Mouse (Mus musculus) spleen, adult 12 weeks (tissue): ENCODE results near the gene Slc26a3.
"Not testable (repeated sequence)": the region's sequence is repeated elsewhere in the genome, so short reads cannot be mapped to it uniquely, and the experiment has no call there.

Experiments used
- DNase-seq: peaks from one replicate; pipeline ENCODE4 v3.0.0; 2022; ENCODE audit warnings: low spot score

Gene Slc26a3

DNA sequence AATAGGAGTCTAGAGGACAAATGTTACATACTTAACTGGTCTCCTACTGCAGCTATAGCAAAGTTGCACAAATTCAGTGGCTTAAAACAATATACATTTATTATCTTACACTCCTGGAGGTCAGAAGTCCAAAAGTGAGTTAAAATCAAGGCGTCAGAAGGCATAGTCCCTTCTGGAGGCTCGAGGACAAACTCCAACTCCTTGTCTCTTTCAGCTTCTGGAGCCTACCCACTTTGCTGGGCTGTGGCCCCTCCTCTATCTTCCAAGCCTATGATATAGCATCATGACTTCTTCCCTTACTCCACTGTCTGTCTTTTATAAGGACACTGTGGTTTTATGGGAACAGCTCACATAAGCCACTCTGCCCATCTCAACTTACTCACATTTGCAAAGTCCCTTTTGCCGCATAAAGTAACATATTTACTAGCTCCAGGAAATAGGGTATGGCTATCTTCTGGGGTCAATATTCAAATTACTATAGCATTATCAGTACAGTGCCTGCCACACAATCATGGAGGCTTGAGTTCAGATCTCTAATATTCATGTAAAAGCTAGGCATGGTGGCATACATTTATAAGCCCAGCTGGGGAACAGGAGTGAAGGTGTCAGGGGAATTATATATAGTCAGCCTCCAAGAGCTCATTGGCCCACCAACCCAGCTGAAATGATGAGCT is 31.4 kb downstream of the Slc26a3 start:
- DNase-seq = no peak

DNA sequence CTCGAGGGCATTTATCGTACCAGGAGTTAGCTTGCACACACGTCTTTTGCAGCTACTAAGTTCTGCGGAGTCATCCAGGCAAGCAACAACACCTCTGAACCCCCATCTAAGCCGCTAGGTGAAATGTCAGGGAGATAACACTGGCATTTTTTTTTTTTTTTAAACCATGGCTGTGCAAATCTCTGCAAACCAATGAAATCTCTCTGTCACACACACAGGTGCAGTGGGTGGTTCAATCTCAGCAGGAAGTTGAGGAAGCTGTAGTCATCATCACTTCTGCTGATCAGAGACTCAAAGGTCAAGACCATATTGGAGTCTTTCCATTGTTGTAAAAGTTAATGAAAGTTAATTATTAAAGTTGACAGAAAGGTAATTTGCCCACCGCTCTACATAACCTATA is 47.1 kb downstream of the Slc26a3 start:
- DNase-seq = no peak

DNA sequence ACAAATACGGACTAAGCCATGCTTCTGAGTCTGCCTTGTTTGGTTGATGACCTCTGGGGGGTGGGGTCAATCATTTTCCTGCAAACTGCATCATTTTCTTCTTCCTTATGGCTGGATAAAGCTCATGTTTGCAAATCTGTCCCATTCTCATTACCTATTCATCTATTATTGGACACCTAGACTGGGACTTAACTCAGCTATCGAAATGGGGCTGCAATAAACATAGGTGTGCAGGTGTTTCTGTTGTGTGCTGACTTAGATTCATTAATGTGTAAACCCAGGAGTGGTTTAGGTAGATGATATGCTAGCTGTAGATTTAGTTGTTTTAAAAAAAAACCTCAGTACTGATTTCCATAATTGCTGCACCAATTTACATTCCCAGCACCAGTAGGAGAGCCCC is 48.9 kb downstream of the Slc26a3 start:
- no peak for DNase-seq

DNA sequence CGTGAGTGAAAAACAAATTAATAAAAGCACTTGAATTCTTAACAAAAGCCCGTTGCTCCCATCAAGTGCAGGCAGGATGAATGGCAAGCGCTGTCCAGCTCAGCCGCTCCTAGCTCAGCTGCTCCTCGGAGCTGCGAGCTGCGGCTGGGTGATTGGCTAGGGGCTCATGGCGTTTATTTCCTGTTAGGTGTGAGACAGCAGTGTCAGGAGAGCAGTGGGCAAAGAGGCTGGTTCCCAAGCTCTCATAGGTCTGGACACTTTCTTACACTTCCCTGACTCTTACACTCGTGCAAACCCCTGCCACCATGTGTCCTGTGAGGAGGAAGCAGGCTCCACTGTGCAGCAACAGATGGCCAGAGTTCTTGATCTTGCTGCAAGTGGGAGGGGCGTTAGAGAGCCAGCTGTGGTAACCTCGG is 53.5 kb downstream of the Slc26a3 start:
- DNase-seq = no peak

DNA sequence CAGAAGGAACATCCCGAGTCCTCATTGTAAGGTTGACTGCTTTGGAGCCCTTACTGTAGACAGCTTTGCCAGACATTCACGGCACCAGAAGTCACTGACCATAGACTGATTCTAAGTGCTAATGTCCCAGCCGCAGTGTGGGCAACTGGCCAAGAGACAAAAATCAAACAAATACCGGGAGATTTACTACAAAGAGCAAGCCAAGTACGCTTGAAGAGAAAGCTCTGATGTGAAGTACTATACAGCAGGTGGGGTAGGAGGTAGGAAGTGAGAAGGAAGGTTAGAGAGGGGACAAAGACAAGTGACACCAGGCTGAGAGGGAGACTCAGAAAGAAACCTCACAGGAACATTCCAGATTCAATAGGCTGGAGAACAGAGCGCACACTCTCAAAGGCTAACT is 54.2 kb downstream of the Slc26a3 start:
- no peak for DNase-seq

DNA sequence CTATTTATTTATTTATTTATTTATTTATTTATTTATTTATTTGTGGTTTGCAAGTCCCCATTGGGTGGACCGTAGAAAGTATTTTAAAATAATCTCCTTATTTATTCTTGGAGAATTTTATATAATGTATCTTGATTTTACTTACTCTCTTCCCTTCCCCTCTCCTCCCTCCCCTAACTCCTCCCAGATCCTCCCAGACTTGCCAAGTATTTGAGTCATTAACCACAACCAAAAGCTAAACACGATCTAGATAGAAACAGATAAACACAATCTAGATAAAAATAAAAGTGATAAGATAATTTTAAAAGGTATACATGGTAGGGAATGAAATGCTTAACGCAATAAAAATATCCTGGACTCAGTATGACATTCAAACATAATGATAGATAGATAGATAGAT is 58.7 kb downstream of the Slc26a3 start:
- no peak for DNase-seq

DNA sequence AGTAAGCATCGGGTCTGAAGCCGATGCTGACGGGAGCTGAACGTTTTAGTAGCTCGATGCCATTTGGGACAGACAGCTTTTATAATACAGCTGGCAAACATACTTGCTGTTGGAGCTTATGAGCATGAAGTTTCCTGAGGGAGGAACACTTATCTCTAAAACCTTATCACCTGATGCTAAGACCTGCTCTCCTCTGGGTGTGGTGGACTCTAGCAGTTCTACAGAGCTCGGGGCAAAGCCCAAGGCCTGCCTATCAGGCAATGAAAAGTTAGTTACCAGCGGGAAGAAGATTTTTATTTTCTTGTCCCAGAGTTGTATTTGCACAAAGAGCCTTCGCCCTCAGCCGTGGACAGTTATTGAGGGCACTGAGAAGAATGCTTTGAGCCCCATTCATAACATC is 65.6 kb downstream of the Slc26a3 start:
- DNase-seq = no peak

DNA sequence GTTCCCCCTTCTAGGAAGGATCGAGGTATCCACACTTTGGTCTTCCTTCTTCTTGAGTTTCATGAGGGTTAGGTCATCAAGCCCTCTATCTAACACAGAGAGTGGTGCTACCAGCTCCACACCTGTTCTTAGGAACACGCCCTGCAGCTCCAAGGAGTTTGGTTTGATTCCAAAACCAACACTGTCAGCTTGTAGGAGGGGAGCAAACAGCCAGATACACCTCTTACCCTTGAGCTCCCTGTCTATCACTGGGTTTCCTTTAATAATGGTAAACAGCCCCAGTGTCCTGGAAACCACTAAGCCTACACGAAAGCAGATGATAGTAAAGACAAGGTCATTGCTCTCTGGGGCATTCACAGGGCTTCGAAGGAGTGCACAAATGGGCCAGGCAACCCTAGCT is 67.8 kb downstream of the Slc26a3 start:
- DNase-seq = no peak

DNA sequence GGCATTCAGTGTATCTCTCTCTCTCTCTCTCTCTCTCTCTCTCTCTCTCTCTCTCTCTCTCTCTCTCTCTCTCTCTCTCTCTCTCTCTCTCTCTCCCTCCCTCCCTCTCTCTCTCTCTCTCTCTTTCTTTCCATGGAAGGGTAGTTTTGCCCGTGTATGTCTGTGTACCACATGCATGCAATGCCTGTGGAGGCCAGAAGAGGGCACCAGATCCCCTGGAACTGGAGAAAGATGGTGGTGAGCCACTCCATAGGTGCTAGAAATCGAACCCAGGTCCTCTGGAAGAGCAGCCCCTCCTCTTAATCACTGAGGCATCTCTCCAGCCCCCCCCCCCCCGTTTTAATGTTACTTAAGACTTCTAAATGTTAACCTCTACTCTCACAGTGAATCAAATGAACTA is 69.6 kb downstream of the Slc26a3 start:
- DNase-seq = not testable (repeated sequence)

DNA sequence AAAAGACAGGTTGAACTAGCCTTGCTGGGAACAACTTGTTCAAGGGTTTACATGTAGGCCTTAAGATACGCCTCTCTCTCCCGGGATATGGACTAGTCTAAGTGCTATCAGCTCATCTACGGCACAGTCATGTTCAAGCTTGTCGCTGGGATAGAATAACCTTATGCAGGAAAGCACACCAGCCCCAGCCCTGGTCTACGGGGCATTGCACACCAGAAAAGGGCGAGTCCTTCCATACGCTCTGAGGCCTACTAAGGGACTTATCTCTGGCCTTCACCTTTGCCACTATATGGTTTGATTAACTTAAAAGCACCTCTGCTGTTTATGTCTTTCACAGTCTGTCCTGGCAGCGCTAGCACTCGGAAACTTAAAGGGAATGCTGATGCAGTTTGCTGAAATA is 70.7 kb downstream of the Slc26a3 start:
- DNase-seq = no peak

DNA sequence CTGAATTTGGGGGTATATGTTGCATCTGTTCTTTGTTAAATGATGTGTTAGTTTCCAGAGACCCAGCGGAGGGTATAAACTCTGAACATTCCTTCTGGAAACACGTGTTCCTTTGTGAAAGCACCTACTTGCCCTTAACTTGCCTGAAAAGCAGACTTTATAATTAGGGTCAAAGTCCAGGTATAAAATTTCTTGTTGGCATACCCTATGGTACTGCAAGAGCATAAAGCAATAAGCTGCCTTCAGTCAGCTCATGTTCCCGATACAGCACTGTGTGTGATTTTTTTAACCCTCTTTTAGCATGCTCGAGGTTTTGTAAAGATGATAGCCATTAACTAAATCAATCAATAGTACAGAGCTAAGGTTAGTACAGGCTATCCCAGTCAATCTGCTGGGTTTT is 71.9 kb downstream of the Slc26a3 start:
- no peak for DNase-seq

DNA sequence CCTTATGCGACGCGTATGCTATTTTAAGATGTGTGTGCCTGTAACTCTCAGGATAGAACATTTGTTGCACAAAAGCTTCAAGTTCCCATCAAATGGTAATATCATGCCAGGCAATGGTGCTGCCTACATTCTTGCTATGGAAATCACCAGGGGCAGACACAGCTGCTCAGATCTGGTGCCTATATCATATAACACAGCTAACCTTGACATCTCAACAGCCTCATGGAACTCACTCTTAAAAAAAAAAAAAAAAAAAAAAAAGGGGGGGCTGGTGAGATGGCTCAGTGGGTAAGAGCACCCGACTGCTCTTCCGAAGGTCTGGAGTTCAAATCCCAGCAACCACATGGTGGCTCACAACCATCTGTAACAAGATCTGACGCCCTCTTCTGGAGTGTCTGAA is 87.5 kb downstream of the Slc26a3 start:
- DNase-seq = not testable (repeated sequence)

DNA sequence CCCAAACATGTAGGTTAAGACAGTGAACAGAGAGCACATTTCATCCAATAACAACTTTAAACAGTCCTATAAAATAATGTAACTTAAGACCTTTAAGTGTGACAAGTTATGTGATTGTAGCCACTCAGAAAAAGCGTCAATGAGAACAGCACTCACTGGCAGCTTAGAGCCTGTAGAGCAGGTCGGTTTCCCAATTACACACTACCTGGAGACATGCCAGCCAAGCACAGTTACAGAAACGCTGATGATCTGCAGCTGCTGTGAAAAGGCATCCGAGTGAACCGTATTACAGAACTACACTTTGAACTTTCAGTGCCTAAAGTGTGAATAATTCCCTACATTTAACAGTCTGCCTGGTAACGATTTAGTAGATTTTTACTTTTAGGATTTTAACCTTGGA is 95.8 kb downstream of the Slc26a3 start:
- DNase-seq = no peak

DNA sequence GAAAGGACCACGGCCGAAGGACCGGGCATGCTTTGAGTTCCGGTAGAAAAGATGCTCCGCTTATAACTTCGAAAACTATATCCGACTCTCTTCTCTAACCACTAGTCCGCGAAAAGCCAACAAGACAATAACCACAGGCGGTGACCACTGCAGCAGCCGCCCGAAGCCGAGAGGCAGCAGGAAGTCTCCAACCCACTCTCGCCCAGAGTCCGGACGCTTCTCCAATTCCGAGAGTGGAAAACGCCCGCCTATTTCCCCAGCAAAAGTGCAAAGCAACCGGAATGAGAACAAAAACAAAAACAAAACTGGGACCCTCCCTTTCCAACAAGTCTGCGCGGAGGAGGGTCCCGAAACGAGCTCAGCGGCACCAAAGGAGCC is 108.3 kb downstream of the Slc26a3 start:
- no peak for DNase-seq

DNA sequence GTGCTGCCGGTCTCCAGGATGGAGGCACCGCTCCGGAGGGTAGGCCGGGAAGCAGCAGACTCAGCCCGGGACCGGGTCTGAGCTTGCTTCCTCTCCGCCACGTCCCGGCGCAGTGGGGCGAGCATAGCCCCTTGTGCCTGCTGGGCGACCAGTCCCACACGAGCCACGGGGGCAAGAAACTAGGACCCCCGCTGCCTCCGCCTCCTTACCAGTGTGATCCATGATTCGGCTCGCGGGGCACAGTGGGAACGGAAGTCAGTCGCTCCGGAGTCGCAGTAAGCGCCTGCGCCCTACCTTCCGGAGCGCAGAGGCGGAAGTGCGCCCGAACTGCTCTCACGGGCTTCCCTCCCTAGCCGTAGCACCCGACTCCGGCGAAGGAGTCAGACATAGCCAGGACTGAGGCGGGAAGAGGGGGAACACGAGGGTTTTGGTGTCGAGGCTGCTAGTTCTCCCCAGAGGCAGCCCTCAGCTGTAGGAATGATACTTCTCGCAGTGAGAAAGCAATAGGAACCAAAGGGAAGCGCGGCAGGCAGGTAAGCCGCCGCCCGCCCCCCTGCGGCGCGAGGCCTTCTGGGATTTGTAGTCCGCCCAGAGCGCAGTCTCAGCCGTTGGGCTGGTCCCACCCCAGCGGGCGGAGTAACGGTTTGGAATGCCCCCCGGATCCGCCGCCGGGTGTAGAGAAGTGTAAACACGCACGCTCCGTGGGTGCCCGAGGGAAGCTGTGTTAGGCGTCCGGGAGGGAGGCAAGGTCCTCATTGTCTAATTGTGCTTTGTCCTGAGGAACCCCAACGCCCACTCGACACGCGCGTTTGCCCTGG is 108.9 kb downstream of the Slc26a3 start, which contains the start of gene Cbll1:
TSS of gene Cbll1 (minus strand) at position 303 of the 818 bp plus-strand sequence.
- DNase-seq = peak; percentile 94

DNA sequence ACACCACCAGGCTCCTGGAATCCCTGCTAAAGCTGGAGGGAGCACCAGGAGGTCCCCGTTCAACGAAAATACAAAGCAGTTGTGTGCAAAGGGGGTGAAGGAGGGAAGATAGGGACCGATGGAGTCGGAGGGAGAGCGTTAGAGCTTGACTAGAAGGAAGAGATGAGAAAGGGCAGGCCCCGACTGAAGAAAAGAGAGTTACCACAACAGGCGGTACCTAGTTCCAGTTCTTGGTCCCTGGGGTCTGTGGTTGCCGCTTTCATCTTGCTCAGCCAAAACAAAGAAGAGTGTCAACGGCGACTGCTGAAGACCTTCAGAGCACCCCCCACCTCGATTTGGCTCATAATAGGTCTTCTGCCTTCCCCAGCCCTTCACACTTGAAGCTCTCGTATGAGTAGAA is 109.5 kb downstream of the Slc26a3 start:
- no peak for DNase-seq

DNA sequence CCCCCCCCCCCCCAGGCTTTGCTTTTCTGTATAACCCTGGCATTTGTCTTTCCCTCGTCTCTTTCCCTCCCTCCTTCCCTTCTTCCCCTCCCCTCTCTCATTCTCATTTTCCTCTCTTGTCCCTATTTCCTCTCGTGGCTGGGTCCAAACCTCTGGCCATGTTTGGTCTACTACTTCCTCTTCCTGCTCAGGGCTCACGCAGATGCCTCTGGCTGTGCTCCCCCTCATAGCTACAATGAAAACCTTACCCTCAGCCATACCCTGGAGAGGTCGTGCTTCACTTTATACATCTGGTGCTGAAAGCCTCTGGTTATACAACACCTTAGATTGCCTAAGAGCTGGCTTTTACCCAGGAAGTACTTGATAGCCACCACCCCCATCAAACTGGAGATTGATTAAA is 110.6 kb downstream of the Slc26a3 start:
- no peak for DNase-seq

DNA sequence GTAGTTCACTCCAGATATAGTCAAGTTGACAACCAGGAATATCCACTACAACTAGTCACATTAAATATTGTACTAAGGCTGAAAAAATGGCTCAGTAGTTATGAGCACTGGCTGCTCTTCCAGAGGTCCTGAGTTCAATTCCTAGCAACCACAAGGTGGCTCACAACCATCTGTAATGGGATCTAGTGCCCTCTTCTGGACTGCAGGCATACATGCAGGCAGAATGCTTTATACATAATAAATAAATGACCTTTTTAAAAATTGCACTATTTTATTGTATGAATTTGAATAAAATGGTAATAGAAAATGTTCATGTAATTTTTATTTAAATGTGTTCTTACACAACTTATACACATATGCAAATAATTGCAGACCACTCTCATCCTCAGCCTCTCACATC is 112.5 kb downstream of the Slc26a3 start:
- no peak for DNase-seq

DNA sequence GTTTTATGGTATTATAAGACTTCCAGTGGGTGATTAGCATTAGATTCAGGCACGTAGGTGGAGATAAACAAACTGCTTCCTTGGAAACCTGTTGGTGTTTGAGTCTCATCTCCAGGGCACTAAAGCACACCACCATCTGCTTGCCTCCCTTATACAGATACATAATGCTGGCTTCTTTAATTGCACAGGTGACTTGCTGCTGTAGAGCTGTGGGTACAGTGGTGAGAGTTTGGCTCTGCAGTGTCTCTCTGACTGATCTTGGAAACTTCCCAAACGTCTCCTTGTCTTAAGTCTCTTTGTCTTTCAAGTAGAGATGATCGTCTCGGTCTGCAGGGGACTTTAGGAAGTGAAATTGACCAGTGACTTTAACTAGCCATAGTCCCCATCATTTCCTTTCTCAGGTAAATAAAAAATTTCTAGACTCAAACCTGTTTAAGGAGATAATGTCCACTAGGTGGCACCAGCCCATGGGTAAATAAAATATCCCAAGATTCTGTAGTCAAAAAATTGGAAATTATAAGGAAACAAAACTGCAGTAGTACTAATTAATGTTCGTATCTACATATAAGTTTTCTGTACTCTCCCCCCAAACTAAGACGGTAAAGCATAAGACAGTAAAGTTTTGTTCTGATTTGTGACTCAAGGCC is 117.2 kb downstream of the Slc26a3 start:
- DNase-seq = no peak

DNA sequence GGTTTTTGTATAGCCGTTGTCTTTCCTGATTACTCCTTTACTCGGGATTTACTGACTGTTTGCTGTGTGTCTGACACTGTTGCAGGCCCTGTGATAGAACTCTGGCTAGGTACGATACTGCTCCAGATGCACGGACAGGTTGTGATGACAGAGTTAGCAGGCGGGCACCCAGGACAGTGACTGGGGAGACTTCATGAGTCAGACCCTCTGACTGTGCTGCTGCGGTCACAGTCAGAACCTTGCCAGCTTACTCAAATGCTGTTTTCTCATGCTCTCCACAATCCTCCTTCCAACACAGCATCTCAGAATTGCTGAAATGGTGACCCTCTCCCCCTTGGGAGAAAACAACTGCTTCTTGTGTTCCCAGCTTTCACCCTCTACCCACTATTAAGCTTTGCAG is 117.8 kb downstream of the Slc26a3 start:
- DNase-seq = no peak

DNA sequence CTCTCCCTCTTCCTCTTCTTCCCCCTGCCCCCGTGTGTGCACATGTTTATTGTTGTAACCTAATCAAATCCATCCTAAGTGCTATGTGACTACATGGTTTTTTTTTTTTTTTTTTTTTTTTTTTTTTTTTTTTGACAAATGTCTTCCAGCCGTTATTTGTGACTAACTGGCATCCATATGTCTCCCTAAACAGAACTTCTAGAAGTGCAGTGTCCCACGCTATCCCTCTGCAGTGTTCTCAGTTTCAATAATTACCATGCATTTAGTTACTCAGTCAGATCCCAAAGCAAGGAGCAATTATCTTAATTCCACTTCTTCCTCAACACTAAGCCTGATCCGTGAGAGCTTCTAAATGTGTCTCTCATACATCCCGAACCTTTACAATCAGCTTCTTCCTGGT is 120.5 kb downstream of the Slc26a3 start:
- no peak for DNase-seq

DNA sequence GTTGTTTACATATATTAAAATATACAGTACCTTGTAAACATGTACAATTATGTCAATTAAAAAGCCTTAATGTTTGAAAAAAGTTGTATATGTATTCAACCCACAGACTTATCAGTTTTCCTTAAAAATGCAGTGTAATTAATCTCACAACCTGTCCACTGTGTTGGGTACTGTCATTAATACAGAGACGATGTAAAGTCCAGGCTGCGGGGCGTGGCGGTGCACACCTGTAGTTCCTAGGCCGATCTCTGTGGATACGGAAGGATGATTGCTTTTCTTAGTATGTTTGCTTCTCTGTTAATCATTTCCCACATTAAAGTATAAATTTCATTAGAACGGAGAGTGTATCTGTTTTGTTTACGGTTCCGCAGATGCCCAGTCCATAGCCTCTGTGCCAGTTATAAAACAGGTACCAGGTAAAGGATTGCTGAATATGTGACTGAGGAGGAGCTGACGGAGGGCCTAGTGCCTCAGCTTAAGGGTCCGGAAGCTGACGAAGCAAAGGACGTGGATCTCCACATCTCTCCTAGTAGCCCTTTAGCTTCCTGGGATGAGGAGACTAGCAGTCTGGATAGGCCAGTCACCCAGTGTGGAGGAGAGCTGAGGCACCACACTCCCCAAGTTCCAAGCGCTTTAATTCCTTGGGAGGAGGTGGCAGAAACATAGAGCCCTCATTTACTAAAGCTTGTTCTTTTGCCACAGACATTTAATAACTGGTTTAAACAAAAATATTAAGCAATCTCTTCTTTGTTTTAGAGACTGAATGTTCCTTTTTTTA is 122.2 kb downstream of the Slc26a3 start:
- no peak for DNase-seq
